Mouse (Mus musculus) left cerebral cortex, adult 8-10 months (tissue): ENCODE data around the gene Tnfrsf21. TPM values are rescaled to one million over a fixed set of nuclear protein-coding genes. Genes with fewer than 3 reads are reported as not detected.

Experiments used
- DNase-seq, 2 experiments: peaks; one replicate each; pipeline ENCODE4 v3.0.0; 2022; ENCODE audit warnings: low spot score in 2 of 2
- total RNA-seq, 4 experiments: library from RNA; stranded (reverse); gene quantifications; 2 replicates each; pipeline ENCODE4 v1.2.4; 2022

The Tnfrsf21 gene
- total RNA-seq, 4 experiments from 2014 or later, result 67.6 to 78.7 (median 76.5) TPM

DNA sequence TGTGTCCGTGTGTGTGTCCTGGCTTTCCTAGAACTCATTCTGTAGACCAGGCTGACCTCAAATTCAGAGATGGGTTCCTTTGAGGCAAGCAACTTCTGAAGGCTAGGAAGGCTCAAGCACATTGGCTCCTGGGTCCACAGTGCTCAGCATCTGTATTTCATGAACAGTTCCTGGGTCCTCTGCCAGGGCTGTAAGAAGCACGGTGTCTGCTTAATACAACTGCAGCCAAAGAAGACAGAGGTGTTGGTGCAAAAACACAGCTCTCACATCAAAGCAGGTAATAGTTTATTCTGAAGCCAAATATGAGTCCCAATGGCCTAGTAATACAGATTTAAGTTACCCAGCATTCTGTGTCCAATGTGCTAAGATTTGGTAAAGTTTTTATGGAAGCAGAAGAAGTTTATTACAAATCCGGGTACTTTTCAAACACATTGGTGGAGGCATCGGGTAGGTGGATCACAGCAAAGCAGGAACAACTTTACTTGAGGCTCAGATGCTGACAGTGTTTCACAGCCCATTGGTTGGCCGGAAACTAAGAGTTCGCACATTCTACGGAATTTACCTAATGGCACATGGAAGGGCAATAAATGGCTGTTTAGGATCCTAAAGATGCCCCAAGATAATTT, 112.7 kb downstream of the Tnfrsf21 start:
- DNase-seq, result no peak

GRCm38 (mm10) chr17:43130115-43130869, 113.9 kb downstream of the Tnfrsf21 start:
- DNase-seq, result no peak

DNA sequence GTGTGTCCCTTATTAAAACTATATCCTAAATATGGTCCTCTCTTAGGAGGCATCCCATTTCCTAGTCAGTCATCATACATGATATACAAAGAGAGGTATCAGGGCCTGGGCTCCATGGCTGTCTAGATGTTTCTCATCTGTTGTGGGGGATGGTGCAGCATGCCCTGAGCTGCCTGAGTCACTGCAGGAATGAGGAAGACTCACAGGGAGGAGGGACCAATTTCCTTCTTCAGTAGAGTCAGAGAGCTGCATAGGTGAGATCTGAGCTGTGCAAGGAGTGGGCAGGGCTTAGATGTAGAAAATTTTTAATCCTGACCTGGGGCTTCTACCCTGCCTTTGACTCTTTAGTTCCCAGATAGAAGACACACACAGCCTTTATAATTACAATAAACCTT, 114.5 kb downstream of the Tnfrsf21 start:
- no peak for DNase-seq

DNA sequence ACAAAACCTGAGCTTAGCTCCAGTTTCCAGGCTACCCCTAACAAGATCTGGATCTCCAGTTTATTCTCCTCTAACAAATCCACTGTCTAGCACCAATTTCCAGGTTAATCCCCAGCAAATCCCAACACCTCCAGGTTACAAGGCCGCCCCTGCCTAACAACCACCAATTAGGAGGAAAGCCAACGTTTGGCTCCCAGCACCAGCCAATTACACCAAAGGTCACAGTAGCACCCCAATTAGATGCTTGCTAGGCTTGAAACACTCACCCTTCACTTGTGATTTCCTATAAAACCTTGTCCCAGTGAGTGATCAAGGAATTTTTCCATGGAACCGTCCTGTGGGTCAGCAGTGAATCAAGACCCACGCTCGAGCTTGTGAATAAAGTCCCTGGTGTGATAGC, 116.1 kb downstream of the Tnfrsf21 start:
- DNase-seq, result no peak

GRCm38 (mm10) chr17:43133106-43133505, 116.8 kb downstream of the Tnfrsf21 start:
- no peak for DNase-seq

DNA sequence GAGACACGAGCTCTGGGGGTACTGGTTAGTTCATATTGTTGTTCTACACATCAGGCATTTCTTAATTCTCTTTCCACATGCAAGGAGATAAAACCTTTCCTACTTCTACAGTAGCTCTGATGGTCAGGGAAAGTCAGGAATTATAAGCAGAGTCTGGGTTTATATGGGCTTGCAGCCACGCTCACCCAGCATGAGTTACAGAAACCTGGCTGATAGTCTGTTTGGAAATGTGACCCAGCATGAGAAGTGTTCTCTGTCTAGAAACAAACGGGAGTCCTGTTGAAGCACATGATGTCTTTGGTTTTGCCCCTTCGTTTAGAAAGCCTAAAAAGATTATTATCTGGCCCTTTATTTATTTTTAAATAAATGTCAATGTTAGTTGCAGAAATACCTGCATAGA, 118.6 kb downstream of the Tnfrsf21 start:
- no peak for DNase-seq

DNA sequence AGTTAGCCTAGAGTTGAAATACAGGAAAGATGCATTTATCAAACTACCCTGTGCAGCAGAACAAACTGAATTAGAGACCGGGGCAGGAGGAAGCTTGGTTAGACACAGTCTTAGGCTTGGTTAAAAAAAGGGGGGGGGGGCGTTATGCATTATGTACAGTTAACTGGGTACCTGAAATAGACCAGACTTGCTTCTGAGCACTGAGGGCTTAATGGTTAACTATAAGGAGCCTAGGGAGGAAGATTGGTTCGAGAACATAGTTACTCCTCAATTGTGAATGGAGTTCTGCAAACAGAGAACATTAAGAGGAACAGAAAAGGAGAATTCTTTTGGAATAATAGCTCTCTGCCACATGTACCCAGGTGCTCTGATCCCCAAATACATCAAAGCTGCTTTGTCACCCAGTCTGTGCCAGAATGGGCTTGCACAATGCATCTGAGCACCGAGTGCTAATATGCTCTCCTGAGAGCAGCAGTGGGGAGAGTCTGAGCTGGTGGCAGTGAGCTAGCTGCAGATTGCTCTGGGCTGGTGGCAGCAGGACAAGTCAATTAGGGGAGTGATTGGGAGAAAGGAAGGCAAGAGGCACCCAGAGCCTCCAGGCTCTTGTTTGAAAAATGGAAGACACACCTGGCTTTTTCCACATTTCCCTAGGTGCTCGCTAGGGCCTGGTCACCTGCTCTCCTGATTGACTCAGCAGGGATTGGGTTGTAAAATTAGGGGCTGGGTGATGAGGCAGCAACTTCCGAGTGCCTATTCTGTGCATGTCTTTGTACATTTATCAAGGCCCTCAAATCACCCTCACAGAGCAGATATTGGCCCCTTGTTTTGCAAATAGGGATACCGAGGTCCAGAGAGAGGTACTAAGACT, 119.3 kb downstream of the Tnfrsf21 start:
- no peak for DNase-seq

- DNase-seq, result no peak
These were observed 120.4 kb downstream of the Tnfrsf21 start for GRCm38 (mm10) chr17:43136720-43137119.

DNA sequence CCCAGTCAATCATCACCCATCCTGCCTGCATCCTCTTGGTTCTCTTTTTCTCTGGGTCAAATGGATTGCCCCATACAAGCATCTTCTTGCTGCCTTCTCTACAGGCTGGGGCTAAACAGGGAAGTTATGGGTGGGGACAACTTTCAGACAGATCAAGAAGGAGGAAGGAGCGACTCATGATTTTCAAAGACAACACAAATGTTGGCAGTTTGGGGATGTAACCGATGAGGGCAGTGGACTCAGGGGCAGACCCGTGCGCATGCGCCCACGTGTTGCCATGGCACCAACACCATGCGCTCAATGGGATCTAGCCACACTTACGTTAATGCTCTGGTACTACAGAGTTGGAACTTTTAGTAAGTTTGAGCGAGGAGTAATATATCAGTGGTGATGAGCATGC, 121.5 kb downstream of the Tnfrsf21 start:
- DNase-seq, result no peak

DNA sequence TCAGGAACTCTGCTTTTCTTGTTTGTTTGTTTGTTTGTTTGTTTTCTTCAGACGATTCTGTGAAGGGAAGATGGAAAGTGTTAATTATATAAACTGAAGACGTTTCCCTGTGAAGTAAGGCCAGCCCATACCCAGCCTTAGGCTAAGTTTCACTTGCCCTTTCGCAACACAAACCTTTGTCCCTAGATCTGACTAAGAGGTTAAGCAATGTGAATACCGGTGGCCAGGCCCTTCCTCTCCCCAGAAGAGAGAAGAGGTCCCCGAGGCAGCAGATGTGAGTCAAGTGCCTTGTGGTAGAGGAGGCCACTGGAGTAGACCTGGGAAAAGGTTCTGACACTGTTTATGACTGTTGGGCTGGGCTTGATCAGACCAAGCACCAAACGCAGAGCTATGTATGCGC, 122.0 kb downstream of the Tnfrsf21 start:
- DNase-seq, result no peak

Other genes with a start within 250 kb of the Tnfrsf21 start
- gene Cd2ap, start 139.9 kb upstream of the Tnfrsf21 start, total RNA-seq, result 10 to 100 TPM; 22.4 to 25.2 (median 22.9) TPM